Mouse (Mus musculus) forebrain, embryonic 16.5 days (tissue): ENCODE measurements at regions not wholly inside any gene's neighbourhood (a gene's known extent, or its start where the extent isn't known, plus 50 kb on each side); places are given as distances from the start of the nearest gene placed in this dataset.
A peak's percentile ranks its signal among the peaks of the same experiment; 100 is the strongest.

Experiments
- ATAC-seq: fragments of 200-750 bp; cut with Nextera tagmentation; 2 replicates; pipeline ENCODE4 v1.8.0; 2017; ENCODE audit warnings: mild to moderate bottlenecking, moderate library complexity
- H3K27ac ChIP-seq: fragments of 300-500 bp; sonication (generic); 2 replicates; pipeline ENCODE4 v1.5.1; 2014; ENCODE audit warnings: low read length, control low read depth
- H3K27me3 ChIP-seq: fragments of 300-500 bp; sonication (generic); replicated peaks from 2 replicates; pipeline ENCODE4 v1.6.1; 2014; ENCODE audit warnings: low read length; ENCODE audit not compliant: control insufficient read depth, insufficient read depth
- H3K36me3 ChIP-seq: fragments of 300-500 bp; sonication (generic); 2 replicates; pipeline ENCODE4 v1.6.1; 2014; ENCODE audit not compliant: control insufficient read depth, insufficient read depth
- H3K4me1 ChIP-seq: fragments of 300-500 bp; sonication (generic); replicated peaks from 2 replicates; pipeline ENCODE4 v1.6.1; 2014; ENCODE audit warnings: low read length; ENCODE audit not compliant: control insufficient read depth, insufficient read depth
- H3K4me2 ChIP-seq: fragments of 300-500 bp; sonication (generic); 2 replicates; pipeline ENCODE4 v1.6.1; 2014; ENCODE audit warnings: mild to moderate bottlenecking, low read length, control low read depth
- H3K4me3 ChIP-seq: fragments of 300-500 bp; sonication (generic); replicated peaks from 2 replicates; pipeline ENCODE4 v1.5.1; 2014; ENCODE audit warnings: mild to moderate bottlenecking, low read length, control low read depth
- H3K9ac ChIP-seq: fragments of 300-500 bp; sonication (generic); replicated peaks from 2 replicates; pipeline ENCODE4 v1.6.1; 2014; ENCODE audit warnings: low read depth, low read length, control low read depth
- H3K9me3 ChIP-seq: fragments of 300-500 bp; sonication (generic); 2 replicates; pipeline ENCODE4 v1.6.1; 2016; ENCODE audit warnings: low read length; ENCODE audit not compliant: control insufficient read depth
- WGBS: fragments of 180-500 bp; shearing (Covaris S2); extraction: QIAGEN DNeasy Blood & Tissue Kit; methylation state at CpG from one replicate; pipeline ENCODE4 v1.1.7; 2014; 5-methylcytosine and 5-hydroxymethylcytosine counted together

- no peak for ATAC-seq
- no peak overlapping the region for H3K4me3 ChIP-seq
- H3K9me3 ChIP-seq = no peaks in the 10 kb centered on the region
- H3K36me3 ChIP-seq = no peaks in the 10 kb centered on the region
- H3K4me2 ChIP-seq = no peak overlapping the region
- no peak overlapping the region for H3K27ac ChIP-seq
- no peaks in the 10 kb centered on the region for H3K4me1 ChIP-seq
- 46% methylated on average over 4 of the region's 4 CpGs for WGBS
- H3K9ac ChIP-seq = no peak overlapping the region
- no peaks in the 10 kb centered on the region for H3K27me3 ChIP-seq
Measured at GRCm38 (mm10) chr4:87379516-87380173, 149.4 kb upstream of the Slc24a2 start.

- Histone ChIP-seq H3K27ac (no peak overlapping the region), H3K9ac (no peak overlapping the region), H3K4me1 (peaks cover 23% of the 10 kb centered on the region), H3K4me3 (no peak overlapping the region), H3K4me2 (no peak overlapping the region), H3K36me3 (no peaks in the 10 kb centered on the region), H3K27me3 (no peaks in the 10 kb centered on the region), H3K9me3 (no peaks in the 10 kb centered on the region)
- 50% methylated on average over 7 of the region's 7 CpGs for WGBS
- ATAC-seq = no peak
Measured at GRCm38 (mm10) chr4:87371960-87372359, 141.7 kb upstream of the Slc24a2 start.

- Histone ChIP-seq H3K27ac (no peak overlapping the region), H3K9ac (peak overlapping the region; percentile 38; the same call in 1 of the 2 replicates), H3K36me3 (no peaks in the 10 kb centered on the region), H3K4me3 (no peak overlapping the region), H3K9me3 (no peaks in the 10 kb centered on the region), H3K27me3 (no peaks in the 10 kb centered on the region), H3K4me2 (peak overlapping the region; percentile 40), H3K4me1 (peaks cover 23% of the 10 kb centered on the region)
- 6% methylated on average over 14 of the region's 14 CpGs for WGBS
- ATAC-seq = 0 out of 2 replicates have a peak, but pooled peaks have one; percentile 8
Measured at GRCm38 (mm10) chr4:87369626-87370234, 139.5 kb upstream of the Slc24a2 start.

- 3% methylated on average over 20 of the region's 20 CpGs for WGBS
- Histone ChIP-seq H3K36me3 (no peaks in the 10 kb centered on the region), H3K27ac (peak overlapping the region; percentile 86), H3K27me3 (no peaks in the 10 kb centered on the region), H3K9ac (peak overlapping the region; percentile 69), H3K4me1 (peaks cover 23% of the 10 kb centered on the region), H3K4me2 (peak overlapping the region; percentile 67), H3K9me3 (no peaks in the 10 kb centered on the region), H3K4me3 (peak overlapping the region; percentile 49)
- ATAC-seq = peak; percentile 88
Measured at GRCm38 (mm10) chr4:87368413-87369160, 138.3 kb upstream of the Slc24a2 start.

- peak overlapping the region; percentile 69 for H3K9ac ChIP-seq
- 8% methylated on average over 19 of the region's 19 CpGs for WGBS
- peak overlapping the region; percentile 67 for H3K4me2 ChIP-seq
- peaks cover 23% of the 10 kb centered on the region for H3K4me1 ChIP-seq
- no peaks in the 10 kb centered on the region for H3K27me3 ChIP-seq
- no peaks in the 10 kb centered on the region for H3K36me3 ChIP-seq
- peak; percentile 91 for ATAC-seq
- peak overlapping the region; percentile 49 for H3K4me3 ChIP-seq
- H3K9me3 ChIP-seq = no peaks in the 10 kb centered on the region
- H3K27ac ChIP-seq = peak overlapping the region; percentile 86
Measured at GRCm38 (mm10) chr4:87367732-87368412, 137.6 kb upstream of the Slc24a2 start.

- Histone ChIP-seq H3K9ac (no peak overlapping the region), H3K27ac (no peak overlapping the region), H3K9me3 (no peaks in the 10 kb centered on the region), H3K4me3 (no peak overlapping the region), H3K36me3 (no peaks in the 10 kb centered on the region), H3K27me3 (no peaks in the 10 kb centered on the region), H3K4me2 (no peak overlapping the region), H3K4me1 (no peaks in the 10 kb centered on the region)
- WGBS = 8% methylated on average over 6 of the region's 6 CpGs
- peak; percentile 93 for ATAC-seq
Measured at GRCm38 (mm10) chr4:87362201-87362600, 131.9 kb upstream of the Slc24a2 start.

GRCm38 (mm10) chr4:87359483-87359882 is 129.2 kb upstream of the Slc24a2 start:
- Histone ChIP-seq H3K4me3 (no peak overlapping the region), H3K4me1 (no peaks in the 10 kb centered on the region), H3K9me3 (no peaks in the 10 kb centered on the region), H3K4me2 (no peak overlapping the region), H3K27ac (no peak overlapping the region), H3K27me3 (no peaks in the 10 kb centered on the region), H3K36me3 (no peaks in the 10 kb centered on the region), H3K9ac (no peak overlapping the region)
- 47% methylated on average over 9 of the region's 9 CpGs for WGBS
- no peak for ATAC-seq

- H3K4me2 ChIP-seq = no peak overlapping the region
- H3K27ac ChIP-seq = no peak overlapping the region
- no peak overlapping the region for H3K4me3 ChIP-seq
- H3K9ac ChIP-seq = no peak overlapping the region
- H3K9me3 ChIP-seq = no peaks in the 10 kb centered on the region
- WGBS = 92% methylated on average over 3 of the region's 3 CpGs
- no peaks in the 10 kb centered on the region for H3K27me3 ChIP-seq
- no peaks in the 10 kb centered on the region for H3K36me3 ChIP-seq
- no peaks in the 10 kb centered on the region for H3K4me1 ChIP-seq
- ATAC-seq = no peak
Measured at GRCm38 (mm10) chr4:87359004-87359403, 128.7 kb upstream of the Slc24a2 start.

GRCm38 (mm10) chr4:87332968-87333367 is 102.7 kb upstream of the Slc24a2 start:
- no peak for ATAC-seq
- Histone ChIP-seq H3K36me3 (no peaks in the 10 kb centered on the region), H3K9me3 (no peaks in the 10 kb centered on the region), H3K4me2 (no peak overlapping the region), H3K4me1 (no peaks in the 10 kb centered on the region), H3K27ac (no peak overlapping the region), H3K27me3 (no peaks in the 10 kb centered on the region), H3K9ac (no peak overlapping the region), H3K4me3 (no peak overlapping the region)
- whole genome bisulfite sequencing = 66% methylated on average over 2 of the region's 2 CpGs
